8 mouse cellular contexts compared by ENCODE assay signal in the genomic region with DNA sequence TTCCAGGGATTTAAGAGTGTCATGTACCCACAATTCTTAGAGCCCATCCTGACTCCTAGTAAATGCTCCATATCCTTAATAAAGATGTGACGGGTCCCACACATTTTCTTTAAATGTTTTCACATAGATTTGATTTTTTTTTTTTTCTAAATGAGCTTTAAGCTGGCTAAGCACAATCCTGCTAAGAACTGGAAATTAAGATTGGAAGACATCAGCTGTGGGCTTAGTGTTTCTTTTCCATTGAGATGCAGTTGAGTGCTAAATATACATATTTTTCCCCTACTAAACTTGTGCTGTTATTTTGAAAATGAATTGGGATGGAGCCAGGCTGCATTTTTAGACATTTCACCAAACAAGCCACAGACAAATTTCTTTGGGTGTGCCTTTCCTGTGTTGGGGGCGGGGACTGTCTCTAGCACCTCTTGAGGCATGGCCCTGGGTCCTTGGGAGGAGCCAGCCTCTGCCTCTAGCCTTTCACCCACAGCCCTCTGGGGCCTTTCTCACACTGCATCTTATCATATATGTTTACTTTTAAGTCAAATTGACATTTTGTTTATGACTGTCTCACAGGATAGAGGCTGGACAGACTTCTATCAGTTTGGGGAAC. TPM values are rescaled to one million over a fixed set of nuclear protein-coding genes. Genes with fewer than 3 reads are reported as not detected.
DNase-seq lines count a peak whose midpoint lies in the region; ATAC-seq and TF ChIP-seq lines count a peak whose summit lies in the region.

No protein-coding gene starts in this region.

- H3K27ac ChIP-seq in intestine, embryonic 14.5 days (ENCODE audit: low read depth) = peak overlapping the region; percentile 83
- H3K27ac ChIP-seq in intestine, postnatal 0 days (ENCODE audit: low read depth, low read length) = no peak overlapping the region
- peak overlapping the region; percentile 73 for H3K27ac ChIP-seq in embryonic facial prominence, embryonic 15.5 days (replicated peaks)
- H3K27ac ChIP-seq in kidney, embryonic 16.5 days (ENCODE audit: low read length) = peak overlapping the region; percentile 52
- H3K27ac ChIP-seq in midbrain, embryonic 15.5 days = no peak overlapping the region

- no peaks in the 10 kb centered on the region for H3K9me3 ChIP-seq in intestine, embryonic 14.5 days (ENCODE audit: control insufficient read depth, low read length)
- no peaks in the 10 kb centered on the region for H3K9me3 ChIP-seq in intestine, postnatal 0 days (ENCODE audit: control insufficient read depth)
- H3K9me3 ChIP-seq in embryonic facial prominence, embryonic 15.5 days (replicated peaks) = no peaks in the 10 kb centered on the region
- no peaks in the 10 kb centered on the region for H3K9me3 ChIP-seq in kidney, embryonic 16.5 days (ENCODE audit: low read length)
- H3K9me3 ChIP-seq in midbrain, embryonic 15.5 days = no peaks in the 10 kb centered on the region

- no peak for TF ChIP-seq CTCF in intestine, postnatal 0 days (IDR thresholded peaks at IDR 0.05; ENCODE audit: low read depth)

- 42% methylated on average over 2 of the region's 2 CpGs for WGBS in intestine, embryonic 14.5 days
- WGBS in intestine, postnatal 0 days = 52% methylated on average over 2 of the region's 2 CpGs
- 43% methylated on average over 2 of the region's 2 CpGs for WGBS in embryonic facial prominence, embryonic 15.5 days
- WGBS in kidney, embryonic 16.5 days = 63% methylated on average over 2 of the region's 2 CpGs
- WGBS in midbrain, embryonic 15.5 days = 90% methylated on average over 2 of the region's 2 CpGs

- peak overlapping the region; percentile 20; the same call in 1 of the 2 replicates for H3K4me2 ChIP-seq in intestine, embryonic 14.5 days (ENCODE audit: low read length)
- no peak overlapping the region for H3K4me2 ChIP-seq in intestine, postnatal 0 days (replicated peaks; ENCODE audit: low read depth)
- H3K4me2 ChIP-seq in embryonic facial prominence, embryonic 15.5 days (replicated peaks) = no peak overlapping the region
- H3K4me2 ChIP-seq in kidney, embryonic 16.5 days (replicated peaks; ENCODE audit: low read depth, low read length) = no peak overlapping the region
- H3K4me2 ChIP-seq in midbrain, embryonic 15.5 days = no peak overlapping the region

- DNase-seq in intestine, embryonic 14.5 days (ENCODE audit: low spot score) = no peak
- DNase-seq in frontal cortex, postnatal 25 days (ENCODE audit: low spot score in 2 of 2) = no peak
- DNase-seq in frontal cortex, postnatal 36 days (ENCODE audit: low spot score in 2 of 2) = no peak

- no peak overlapping the region for H3K4me3 ChIP-seq in intestine, embryonic 14.5 days (ENCODE audit: low read depth, low read length)
- H3K4me3 ChIP-seq in intestine, postnatal 0 days (ENCODE audit: low read depth, low read length) = no peak overlapping the region
- no peak overlapping the region for H3K4me3 ChIP-seq in embryonic facial prominence, embryonic 15.5 days (replicated peaks)
- no peak overlapping the region for H3K4me3 ChIP-seq in kidney, embryonic 16.5 days (ENCODE audit: low read length)
- H3K4me3 ChIP-seq in midbrain, embryonic 15.5 days = no peak overlapping the region

- H3K27me3 ChIP-seq in intestine, embryonic 14.5 days (replicated peaks; ENCODE audit: control insufficient read depth, insufficient read depth, low read length) = no peaks in the 10 kb centered on the region
- no peaks in the 10 kb centered on the region for H3K27me3 ChIP-seq in intestine, postnatal 0 days (replicated peaks; ENCODE audit: control insufficient read depth, insufficient read depth, low read length)
- no peaks in the 10 kb centered on the region for H3K27me3 ChIP-seq in embryonic facial prominence, embryonic 15.5 days
- no peaks in the 10 kb centered on the region for H3K27me3 ChIP-seq in kidney, embryonic 16.5 days (ENCODE audit: insufficient read depth, low read length)
- H3K27me3 ChIP-seq in midbrain, embryonic 15.5 days (replicated peaks) = no peaks in the 10 kb centered on the region

- H3K4me1 ChIP-seq in intestine, embryonic 14.5 days (replicated peaks; ENCODE audit: control insufficient read depth, insufficient read depth, low read length) = peaks cover 50% of the 10 kb centered on the region
- no peaks in the 10 kb centered on the region for H3K4me1 ChIP-seq in intestine, postnatal 0 days (replicated peaks; ENCODE audit: control insufficient read depth, insufficient read depth, low read length)
- H3K4me1 ChIP-seq in embryonic facial prominence, embryonic 15.5 days = peaks cover 47% of the 10 kb centered on the region
- H3K4me1 ChIP-seq in kidney, embryonic 16.5 days (ENCODE audit: insufficient read depth, low read length) = peaks cover 56% of the 10 kb centered on the region
- H3K4me1 ChIP-seq in midbrain, embryonic 15.5 days = peaks cover 38% of the 10 kb centered on the region

- no peak overlapping the region for H3K9ac ChIP-seq in intestine, embryonic 14.5 days (ENCODE audit: low read length)
- H3K9ac ChIP-seq in intestine, postnatal 0 days (ENCODE audit: low read depth, low read length) = no peak overlapping the region
- H3K9ac ChIP-seq in embryonic facial prominence, embryonic 15.5 days = no peak overlapping the region
- no peak overlapping the region for H3K9ac ChIP-seq in kidney, embryonic 16.5 days (replicated peaks; ENCODE audit: low read length)
- H3K9ac ChIP-seq in midbrain, embryonic 15.5 days = no peak overlapping the region

- ATAC-seq in intestine, embryonic 14.5 days (replicated peaks; ENCODE audit: low FRiP score, low TSS enrichment, low read depth) = no peak
- ATAC-seq in intestine, postnatal 0 days = no peak
- ATAC-seq in embryonic facial prominence, embryonic 15.5 days (ENCODE audit: insufficient number of reproducible peaks, low FRiP score, low TSS enrichment, low read depth) = no peak
- ATAC-seq in kidney, embryonic 16.5 days (ENCODE audit: low FRiP score, low TSS enrichment) = no peak
- ATAC-seq in megakaryocyte progenitor cell, adult 5-6 weeks (replicated peaks; ENCODE audit: poor library complexity) = peak; percentile 78
- ATAC-seq in midbrain, embryonic 15.5 days (replicated peaks) = no peak

- no peaks in the 10 kb centered on the region for H3K36me3 ChIP-seq in intestine, embryonic 14.5 days (ENCODE audit: control insufficient read depth, insufficient read depth, low read length)
- no peaks in the 10 kb centered on the region for H3K36me3 ChIP-seq in intestine, postnatal 0 days (ENCODE audit: control insufficient read depth, insufficient read depth)
- H3K36me3 ChIP-seq in embryonic facial prominence, embryonic 15.5 days = no peaks in the 10 kb centered on the region
- H3K36me3 ChIP-seq in kidney, embryonic 16.5 days (ENCODE audit: insufficient read depth, low read length) = no peaks in the 10 kb centered on the region
- no peaks in the 10 kb centered on the region for H3K36me3 ChIP-seq in midbrain, embryonic 15.5 days (replicated peaks)

RNA-seq across cellular contexts. Expression of a gene that starts 36.6 kb away (rescaled TPM):
- polyA plus RNA-seq in intestine, embryonic 14.5 days (2014; fragmentation: Nextera tagmentation; extraction: Ambion mirVana) = 46.8 and 52.0 TPM in 2 replicates
- 30.2 and 33.0 TPM in 2 replicates for polyA plus RNA-seq in intestine, postnatal 0 days (2015; fragmentation: Nextera tagmentation; extraction: Ambion mirVana)
- polyA plus RNA-seq in embryonic facial prominence, embryonic 15.5 days (2015; fragmentation: Nextera tagmentation; extraction: Ambion mirVana) = 82.2 and 86.2 TPM in 2 replicates
- 73.9 and 74.5 TPM in 2 replicates for polyA plus RNA-seq in kidney, embryonic 16.5 days (2015; fragmentation: Nextera tagmentation; extraction: Ambion mirVana)
- 10.0 and 10.3 TPM in 2 replicates for total RNA-seq in megakaryocyte progenitor cell, adult 5-6 weeks (2015)
- total RNA-seq in megakaryocyte progenitor cell, adult 5-6 weeks (2017) = 14.5 and 14.7 TPM in 2 replicates
- polyA plus RNA-seq in midbrain, embryonic 15.5 days (2015; fragmentation: Nextera tagmentation; extraction: Ambion mirVana) = 72.0 and 72.4 TPM in 2 replicates

Comparison
In these comparisons a context has a peak if more than half of its experiments do, and no peak if none do; other contexts are left out.
1. H3K27ac ChIP-seq: peak in intestine, embryonic 14.5 days (single experiment), embryonic facial prominence, embryonic 15.5 days (single experiment) and kidney, embryonic 16.5 days (single experiment); none in intestine, postnatal 0 days (single experiment) and midbrain, embryonic 15.5 days (single experiment).